Mouse (Mus musculus): ENCODE results near the gene Igf1r. TPM values are rescaled to one million over a fixed set of nuclear protein-coding genes. Genes with fewer than 3 reads are reported as not detected.

Igf1r gene
- polyA plus RNA-seq, 1 experiment from 2014 or later: 10.2 TPM

DNA sequence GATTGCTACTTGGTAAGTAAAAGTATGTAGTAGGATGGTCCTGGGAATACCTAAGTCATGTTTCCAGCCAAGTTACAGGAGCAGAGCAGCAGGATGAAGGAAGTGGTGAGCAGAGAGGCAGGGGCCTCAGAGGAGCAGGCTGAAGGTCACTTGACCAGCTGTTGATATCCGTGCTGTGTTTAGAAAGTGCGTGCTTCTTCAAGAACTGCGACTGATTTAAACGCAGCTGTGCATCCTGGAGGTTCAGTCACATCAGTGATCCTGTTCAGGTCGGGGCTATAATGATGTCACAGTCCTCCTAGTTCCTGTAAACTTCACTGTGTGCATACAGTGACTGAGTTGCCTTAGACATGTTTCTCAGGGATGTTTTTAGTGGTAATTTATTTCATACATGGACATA lies 199.3 kb downstream of the Igf1r start:
- H3K4me3 ChIP-seq (ENCODE audit: low read depth, low read length): no peak overlapping the region
- no peaks in the 10 kb centered on the region for H3K27me3 ChIP-seq (replicated peaks; ENCODE audit: control insufficient read depth, insufficient read depth, low read length)
- ATAC-seq (replicated peaks; ENCODE audit: low FRiP score) (no peak), DNase-seq (ENCODE audit: low spot score) (no peak)
- no peak overlapping the region for H3K27ac ChIP-seq (ENCODE audit: low read depth, low read length)
- no peak overlapping the region for H3K4me2 ChIP-seq
- H3K36me3 ChIP-seq (ENCODE audit: control insufficient read depth, insufficient read depth, low read length): no peaks in the 10 kb centered on the region
- WGBS: 40% methylated on average over 5 of the region's 5 CpGs
- no peaks in the 10 kb centered on the region for H3K9me3 ChIP-seq (ENCODE audit: control insufficient read depth, low read length)
- H3K4me1 ChIP-seq (replicated peaks; ENCODE audit: control insufficient read depth, insufficient read depth, low read length): peaks cover 12% of the 10 kb centered on the region
- H3K9ac ChIP-seq (ENCODE audit: low read depth, low read length): no peak overlapping the region

DNA sequence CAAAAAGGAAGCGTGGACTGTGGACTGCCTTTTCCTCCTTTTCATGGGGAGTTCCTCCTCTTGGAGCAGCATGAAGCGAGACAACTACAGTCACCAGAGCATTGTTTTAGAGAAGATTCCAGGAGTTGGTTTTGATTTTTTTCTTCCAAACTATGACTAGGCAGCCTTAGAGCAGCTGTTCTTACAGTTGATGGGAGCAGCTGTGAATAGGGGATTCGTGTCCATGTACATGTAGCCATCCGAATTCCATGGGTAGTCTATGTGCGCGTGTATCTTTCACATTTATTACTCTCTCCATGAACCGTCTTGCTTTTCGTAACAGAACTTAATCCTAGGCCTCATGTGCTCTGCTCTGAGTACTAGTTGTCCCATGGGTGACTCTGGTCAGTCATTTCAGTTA lies 199.8 kb downstream of the Igf1r start:
- no peaks in the 10 kb centered on the region for H3K9me3 ChIP-seq (ENCODE audit: control insufficient read depth, low read length)
- peaks cover 12% of the 10 kb centered on the region for H3K4me1 ChIP-seq (replicated peaks; ENCODE audit: control insufficient read depth, insufficient read depth, low read length)
- H3K27me3 ChIP-seq (replicated peaks; ENCODE audit: control insufficient read depth, insufficient read depth, low read length): no peaks in the 10 kb centered on the region
- DNase-seq (ENCODE audit: low spot score) (no peak), ATAC-seq (replicated peaks; ENCODE audit: low FRiP score) (no peak)
- H3K9ac ChIP-seq (ENCODE audit: low read depth, low read length): no peak overlapping the region
- H3K36me3 ChIP-seq (ENCODE audit: control insufficient read depth, insufficient read depth, low read length): no peaks in the 10 kb centered on the region
- H3K4me3 ChIP-seq (ENCODE audit: low read depth, low read length): no peak overlapping the region
- 87% methylated on average over 8 of the region's 8 CpGs for WGBS
- H3K27ac ChIP-seq (ENCODE audit: low read depth, low read length): no peak overlapping the region
- no peak overlapping the region for H3K4me2 ChIP-seq

DNA sequence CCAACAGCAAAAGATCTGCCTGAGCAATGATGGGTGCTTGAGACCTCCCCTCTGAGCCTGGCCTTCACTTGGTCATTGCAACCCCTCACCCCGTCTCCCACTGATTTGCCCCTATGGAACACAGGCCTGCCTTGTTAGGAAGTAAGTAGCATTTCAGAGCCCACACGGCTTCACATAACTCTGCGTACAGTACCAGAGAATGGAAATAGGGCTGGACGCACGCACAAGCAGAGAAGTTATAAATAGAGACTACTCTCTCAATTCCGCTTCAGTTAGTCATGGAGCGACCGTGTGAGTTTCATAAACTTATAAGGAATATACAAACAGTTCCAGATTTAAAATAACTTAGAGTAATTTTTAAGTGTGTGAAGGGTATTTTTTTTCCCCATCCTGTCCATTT lies 200.6 kb downstream of the Igf1r start:
- Histone ChIP-seq H3K27ac (ENCODE audit: low read depth, low read length) (no peak overlapping the region), H3K4me2 (no peak overlapping the region), H3K36me3 (ENCODE audit: control insufficient read depth, insufficient read depth, low read length) (no peaks in the 10 kb centered on the region), H3K4me3 (ENCODE audit: low read depth, low read length) (no peak overlapping the region), H3K9me3 (ENCODE audit: control insufficient read depth, low read length) (no peaks in the 10 kb centered on the region), H3K27me3 (replicated peaks; ENCODE audit: control insufficient read depth, insufficient read depth, low read length) (no peaks in the 10 kb centered on the region), H3K4me1 (replicated peaks; ENCODE audit: control insufficient read depth, insufficient read depth, low read length) (peaks cover 12% of the 10 kb centered on the region), H3K9ac (ENCODE audit: low read depth, low read length) (no peak overlapping the region)
- DNase-seq (ENCODE audit: low spot score) (no peak), ATAC-seq (replicated peaks; ENCODE audit: low FRiP score) (no peak)
- 88% methylated on average over 8 of the region's 8 CpGs for WGBS

- ATAC-seq (replicated peaks; ENCODE audit: low FRiP score) (no peak), DNase-seq (ENCODE audit: low spot score) (no peak)
- no peaks in the 10 kb centered on the region for H3K27me3 ChIP-seq (replicated peaks; ENCODE audit: control insufficient read depth, insufficient read depth, low read length)
- no peak overlapping the region for H3K27ac ChIP-seq (ENCODE audit: low read depth, low read length)
- no peaks in the 10 kb centered on the region for H3K36me3 ChIP-seq (ENCODE audit: control insufficient read depth, insufficient read depth, low read length)
- no peak overlapping the region for H3K4me3 ChIP-seq (ENCODE audit: low read depth, low read length)
- H3K9ac ChIP-seq (ENCODE audit: low read depth, low read length): no peak overlapping the region
- no peaks in the 10 kb centered on the region for H3K9me3 ChIP-seq (ENCODE audit: control insufficient read depth, low read length)
- no peak overlapping the region; the same call in 1 of the 2 replicates for H3K4me2 ChIP-seq
- WGBS: 47% methylated on average over 7 of the region's 7 CpGs
- H3K4me1 ChIP-seq (replicated peaks; ENCODE audit: control insufficient read depth, insufficient read depth, low read length): peaks cover 13% of the 10 kb centered on the region
Observed at GRCm38 (mm10) chr7:68154588-68154987, 202.0 kb downstream of the Igf1r start.

DNA sequence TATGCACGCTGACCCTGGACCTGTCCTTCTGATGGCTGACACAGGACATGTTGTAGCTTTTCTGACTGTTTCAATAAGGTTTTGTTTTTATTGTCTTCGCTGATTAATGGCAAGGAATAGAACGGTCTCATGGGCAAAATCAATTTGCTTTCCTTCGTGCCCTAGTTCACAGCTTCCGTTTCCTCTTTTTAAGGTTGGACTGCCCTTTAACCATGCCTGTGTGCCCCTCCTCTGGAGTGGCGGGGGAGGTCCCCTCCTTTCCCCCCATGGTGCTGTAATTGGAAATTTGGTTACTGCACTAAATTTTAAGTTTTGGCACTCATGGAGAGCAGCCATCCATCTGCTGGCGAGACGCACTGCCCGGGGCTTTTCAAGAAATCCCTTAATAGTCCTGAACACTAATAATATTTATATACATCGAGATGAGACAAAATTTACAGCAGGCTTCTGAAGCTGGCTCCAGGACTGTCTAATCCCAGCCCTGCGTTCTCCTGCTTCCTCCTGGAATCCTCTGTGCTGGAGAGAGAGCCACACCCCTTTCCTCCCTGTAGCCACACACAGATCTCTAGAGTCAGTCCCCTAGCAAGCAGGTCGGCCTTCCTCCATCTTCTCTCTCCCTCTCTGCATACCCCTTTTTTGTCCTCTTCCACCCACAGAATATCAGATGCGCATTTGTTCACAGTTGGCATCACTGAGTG lies 207.6 kb downstream of the Igf1r start:
- no peak overlapping the region for H3K4me3 ChIP-seq (ENCODE audit: low read depth, low read length)
- H3K36me3 ChIP-seq (ENCODE audit: control insufficient read depth, insufficient read depth, low read length): no peaks in the 10 kb centered on the region
- H3K9ac ChIP-seq (ENCODE audit: low read depth, low read length): no peak overlapping the region
- ATAC-seq (replicated peaks; ENCODE audit: low FRiP score): no peak
- H3K27ac ChIP-seq (ENCODE audit: low read depth, low read length): no peak overlapping the region
- no peaks in the 10 kb centered on the region for H3K27me3 ChIP-seq (replicated peaks; ENCODE audit: control insufficient read depth, insufficient read depth, low read length)
- H3K4me2 ChIP-seq: no peak overlapping the region
- no peak for DNase-seq (ENCODE audit: low spot score)
- H3K9me3 ChIP-seq (ENCODE audit: control insufficient read depth, low read length): no peaks in the 10 kb centered on the region
- WGBS: 60% methylated on average over 13 of the region's 13 CpGs
- peaks cover 39% of the 10 kb centered on the region for H3K4me1 ChIP-seq (replicated peaks; ENCODE audit: control insufficient read depth, insufficient read depth, low read length)

- Histone ChIP-seq H3K9ac (ENCODE audit: low read depth, low read length) (no peak overlapping the region), H3K4me3 (ENCODE audit: low read depth, low read length) (no peak overlapping the region), H3K4me2 (peak overlapping the region; percentile 41; the same call in 1 of the 2 replicates), H3K9me3 (ENCODE audit: control insufficient read depth, low read length) (no peaks in the 10 kb centered on the region), H3K27me3 (replicated peaks; ENCODE audit: control insufficient read depth, insufficient read depth, low read length) (no peaks in the 10 kb centered on the region), H3K27ac (ENCODE audit: low read depth, low read length) (peak overlapping the region; percentile 14), H3K4me1 (replicated peaks; ENCODE audit: control insufficient read depth, insufficient read depth, low read length) (peaks cover 39% of the 10 kb centered on the region), H3K36me3 (ENCODE audit: control insufficient read depth, insufficient read depth, low read length) (peaks cover 3% of the 10 kb centered on the region; the same call in 1 of the 2 replicates)
- ATAC-seq (replicated peaks; ENCODE audit: low FRiP score) (peak; percentile 76), DNase-seq (ENCODE audit: low spot score) (no peak)
- WGBS: 31% methylated on average over 3 of the region's 3 CpGs
Observed at GRCm38 (mm10) chr7:68164074-68164473, 211.4 kb downstream of the Igf1r start.

GRCm38 (mm10) chr7:68172776-68173175 lies 220.1 kb downstream of the Igf1r start:
- ATAC-seq (replicated peaks; ENCODE audit: low FRiP score) (no peak), DNase-seq (ENCODE audit: low spot score) (no peak)
- Histone ChIP-seq H3K9ac (ENCODE audit: low read depth, low read length) (no peak overlapping the region), H3K36me3 (ENCODE audit: control insufficient read depth, insufficient read depth, low read length) (no peaks in the 10 kb centered on the region), H3K27ac (ENCODE audit: low read depth, low read length) (no peak overlapping the region), H3K4me1 (replicated peaks; ENCODE audit: control insufficient read depth, insufficient read depth, low read length) (peaks cover 5% of the 10 kb centered on the region), H3K4me2 (no peak overlapping the region), H3K9me3 (ENCODE audit: control insufficient read depth, low read length) (no peaks in the 10 kb centered on the region), H3K4me3 (ENCODE audit: low read depth, low read length) (no peak overlapping the region), H3K27me3 (replicated peaks; ENCODE audit: control insufficient read depth, insufficient read depth, low read length) (no peaks in the 10 kb centered on the region)
- WGBS: 91% methylated on average over 7 of the region's 7 CpGs

DNA sequence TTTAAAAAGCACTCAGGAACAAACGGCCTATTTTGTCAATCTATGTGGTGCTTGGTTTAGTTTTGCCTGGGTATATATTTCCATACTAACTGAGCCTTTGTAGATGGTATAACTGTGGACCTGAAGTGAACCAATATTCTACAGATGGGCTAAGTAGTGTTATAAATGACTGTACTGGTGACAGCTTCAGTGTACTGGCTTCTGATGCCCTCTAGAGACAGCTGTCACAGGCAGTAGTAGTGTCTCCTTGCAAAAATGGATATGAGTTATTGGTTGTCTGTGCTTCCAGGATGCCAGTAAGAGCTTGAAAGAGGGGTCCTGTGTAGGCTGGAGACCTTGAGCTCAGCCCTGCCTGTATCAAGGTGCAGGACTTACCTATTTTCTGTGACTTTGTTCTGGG lies 227.0 kb downstream of the Igf1r start:
- no peak overlapping the region for H3K4me2 ChIP-seq
- peaks cover 20% of the 10 kb centered on the region for H3K4me1 ChIP-seq (replicated peaks; ENCODE audit: control insufficient read depth, insufficient read depth, low read length)
- WGBS: 94% methylated on average over 1 of the region's 1 CpGs
- no peak for ATAC-seq (replicated peaks; ENCODE audit: low FRiP score)
- no peak overlapping the region for H3K27ac ChIP-seq (ENCODE audit: low read depth, low read length)
- H3K36me3 ChIP-seq (ENCODE audit: control insufficient read depth, insufficient read depth, low read length): no peaks in the 10 kb centered on the region
- no peak overlapping the region for H3K4me3 ChIP-seq (ENCODE audit: low read depth, low read length)
- H3K9me3 ChIP-seq (ENCODE audit: control insufficient read depth, low read length): no peaks in the 10 kb centered on the region
- no peak overlapping the region for H3K9ac ChIP-seq (ENCODE audit: low read depth, low read length)
- H3K27me3 ChIP-seq (replicated peaks; ENCODE audit: control insufficient read depth, insufficient read depth, low read length): no peaks in the 10 kb centered on the region
- DNase-seq (ENCODE audit: low spot score): no peak

- Histone ChIP-seq H3K4me1 (replicated peaks; ENCODE audit: control insufficient read depth, insufficient read depth, low read length) (peaks cover 20% of the 10 kb centered on the region), H3K4me3 (ENCODE audit: low read depth, low read length) (no peak overlapping the region), H3K36me3 (ENCODE audit: control insufficient read depth, insufficient read depth, low read length) (peaks cover 3% of the 10 kb centered on the region; the same call in 1 of the 2 replicates), H3K9me3 (ENCODE audit: control insufficient read depth, low read length) (no peaks in the 10 kb centered on the region), H3K4me2 (no peak overlapping the region), H3K27ac (ENCODE audit: low read depth, low read length) (no peak overlapping the region), H3K27me3 (replicated peaks; ENCODE audit: control insufficient read depth, insufficient read depth, low read length) (no peaks in the 10 kb centered on the region), H3K9ac (ENCODE audit: low read depth, low read length) (no peak overlapping the region)
- ATAC-seq (replicated peaks; ENCODE audit: low FRiP score) (no peak), DNase-seq (ENCODE audit: low spot score) (no peak)
- 80% methylated on average over 1 of the region's 1 CpGs for WGBS
Observed at GRCm38 (mm10) chr7:68181104-68181503, 228.5 kb downstream of the Igf1r start.

All from liver, embryonic 11.5 days (tissue).